Mouse (Mus musculus): ENCODE measurements at regions not wholly inside any gene's neighbourhood (a gene's known extent, or its start where the extent isn't known, plus 50 kb on each side); places are given as distances from the start of the nearest gene placed in this dataset.

- H3K4me3 ChIP-seq, result no peak overlapping the region
- H3K36me3 ChIP-seq (ENCODE audit: control insufficient read depth, insufficient read depth), result no peaks in the 10 kb centered on the region
- H3ac ChIP-seq (ENCODE audit: control insufficient read depth, insufficient read length), result no peak overlapping the region
- no peaks in the 10 kb centered on the region for H3K27me3 ChIP-seq (ENCODE audit: control insufficient read depth, insufficient read depth, insufficient read length)
- no peak overlapping the region for H3K4me2 ChIP-seq (ENCODE audit: low read depth)
- no peaks in the 10 kb centered on the region for H3K79me2 ChIP-seq (ENCODE audit: control insufficient read depth, insufficient read depth)
- TF ChIP-seq SRF (IDR thresholded peaks at IDR 0.05; ENCODE audit: control insufficient read depth, insufficient read length, low read depth) (no peak), REST (IDR thresholded peaks at IDR 0.05; ENCODE audit: insufficient read depth, insufficient read length) (no peak), TCF12 (IDR thresholded peaks at IDR 0.05; ENCODE audit: insufficient read depth, poor library complexity, severe bottlenecking) (no peak), USF1 (IDR thresholded peaks at IDR 0.05; ENCODE audit: low read depth) (no peak), POLR2A (IDR thresholded peaks at IDR 0.05; ENCODE audit: insufficient read length, low read depth) (no peak), POLR2AphosphoS2 (IDR thresholded peaks at IDR 0.05; ENCODE audit: insufficient read length, low read depth) (no peak), E2F4 (IDR thresholded peaks at IDR 0.05; ENCODE audit: insufficient read depth) (no peak), CEBPB (IDR thresholded peaks at IDR 0.05; ENCODE audit: insufficient read depth, poor library complexity, severe bottlenecking) (no peak)
Measured at GRCm38 (mm10) chr1:13863712-13864111, 2229.4 kb downstream of the 4930444P10Rik start.

DNA sequence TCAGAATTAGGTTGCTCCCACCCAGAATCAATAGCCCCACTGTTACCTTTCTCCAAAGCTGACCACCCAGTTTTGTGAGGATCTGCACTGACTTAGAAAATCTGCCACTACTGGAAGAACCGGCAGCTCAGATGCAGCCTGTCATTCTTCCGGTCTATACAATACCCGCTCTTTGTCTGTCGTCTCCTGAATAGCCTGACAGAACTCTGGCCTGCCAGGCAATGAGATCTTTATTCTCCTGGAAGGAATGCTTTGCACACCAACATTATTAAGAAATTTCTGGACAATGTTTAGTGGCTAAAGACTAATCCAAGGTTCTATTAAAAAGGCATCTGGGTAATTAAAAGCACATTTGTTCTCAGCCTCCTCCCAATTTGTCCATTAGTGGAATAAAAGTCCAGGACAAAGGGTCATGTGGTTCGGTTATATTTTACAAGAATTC, 2232.0 kb downstream of the 4930444P10Rik start:
- H3K4me3 ChIP-seq, result no peak overlapping the region

GRCm38 (mm10) chr1:13860469-13860868, 2232.7 kb downstream of the 4930444P10Rik start:
- no peaks in the 10 kb centered on the region for H3K79me2 ChIP-seq (ENCODE audit: control insufficient read depth, insufficient read depth)
- no peaks in the 10 kb centered on the region for H3K27me3 ChIP-seq (ENCODE audit: control insufficient read depth, insufficient read depth, insufficient read length)
- H3K4me3 ChIP-seq, result no peak overlapping the region
- no peak overlapping the region for H3ac ChIP-seq (ENCODE audit: control insufficient read depth, insufficient read length)
- no peaks in the 10 kb centered on the region for H3K36me3 ChIP-seq (ENCODE audit: control insufficient read depth, insufficient read depth)
- no peak overlapping the region for H3K4me2 ChIP-seq (ENCODE audit: low read depth)
- TF ChIP-seq E2F4 (IDR thresholded peaks at IDR 0.05; ENCODE audit: insufficient read depth) (no peak), SRF (IDR thresholded peaks at IDR 0.05; ENCODE audit: control insufficient read depth, insufficient read length, low read depth) (no peak), POLR2A (IDR thresholded peaks at IDR 0.05; ENCODE audit: insufficient read length, low read depth) (no peak), MYOG (IDR thresholded peaks at IDR 0.05; ENCODE audit: control insufficient read depth in 1 of 3, insufficient read depth in 1 of 3, insufficient read length in 2 of 3, low read depth in 2 of 3) (no peak), MAX (IDR thresholded peaks at IDR 0.05; ENCODE audit: low read depth) (no peak), CEBPB (IDR thresholded peaks at IDR 0.05; ENCODE audit: insufficient read depth, poor library complexity, severe bottlenecking) (no peak), TCF3 (IDR thresholded peaks at IDR 0.05; ENCODE audit: insufficient read length, low read depth) (no peak), USF1 (IDR thresholded peaks at IDR 0.05; ENCODE audit: low read depth) (no peak), POLR2AphosphoS2 (IDR thresholded peaks at IDR 0.05; ENCODE audit: insufficient read length, low read depth) (no peak), REST (IDR thresholded peaks at IDR 0.05; ENCODE audit: insufficient read depth, insufficient read length) (no peak)

More for the DNA sequence above, 2232.0 kb downstream of the 4930444P10Rik start:
- no peaks in the 10 kb centered on the region for H3K79me2 ChIP-seq (ENCODE audit: control insufficient read depth, insufficient read depth)
- no peaks in the 10 kb centered on the region for H3K27me3 ChIP-seq (ENCODE audit: control insufficient read depth, insufficient read depth, insufficient read length)
- TF ChIP-seq REST (IDR thresholded peaks at IDR 0.05; ENCODE audit: insufficient read depth, insufficient read length), result no peak
- TF ChIP-seq MYOG (IDR thresholded peaks at IDR 0.05; ENCODE audit: control insufficient read depth in 1 of 3, insufficient read depth in 1 of 3, insufficient read length in 2 of 3, low read depth in 2 of 3), result no peak
- no peak for TF ChIP-seq SRF (IDR thresholded peaks at IDR 0.05; ENCODE audit: control insufficient read depth, insufficient read length, low read depth)
- TF ChIP-seq E2F4 (IDR thresholded peaks at IDR 0.05; ENCODE audit: insufficient read depth), result no peak
- TF ChIP-seq POLR2AphosphoS2 (IDR thresholded peaks at IDR 0.05; ENCODE audit: insufficient read length, low read depth), result no peak
- no peak for TF ChIP-seq CEBPB (IDR thresholded peaks at IDR 0.05; ENCODE audit: insufficient read depth, poor library complexity, severe bottlenecking)
- TF ChIP-seq USF1 (IDR thresholded peaks at IDR 0.05; ENCODE audit: low read depth), result no peak
- no peak for TF ChIP-seq MYOD1 (IDR thresholded peaks at IDR 0.05; ENCODE audit: control insufficient read depth in 1 of 3, insufficient read length in 2 of 3, low read depth in 2 of 3)
- no peak for TF ChIP-seq TCF3 (IDR thresholded peaks at IDR 0.05; ENCODE audit: insufficient read length, low read depth)
- no peak for TF ChIP-seq TCF12 (IDR thresholded peaks at IDR 0.05; ENCODE audit: insufficient read depth, poor library complexity, severe bottlenecking)
- TF ChIP-seq POLR2A (IDR thresholded peaks at IDR 0.05; ENCODE audit: insufficient read length, low read depth), result no peak
- no peak for TF ChIP-seq MAX (IDR thresholded peaks at IDR 0.05; ENCODE audit: low read depth)
- H3ac ChIP-seq (ENCODE audit: control insufficient read depth, insufficient read length), result no peak overlapping the region
- H3K4me2 ChIP-seq (ENCODE audit: low read depth), result no peak overlapping the region
- H3K36me3 ChIP-seq (ENCODE audit: control insufficient read depth, insufficient read depth), result no peaks in the 10 kb centered on the region

DNA sequence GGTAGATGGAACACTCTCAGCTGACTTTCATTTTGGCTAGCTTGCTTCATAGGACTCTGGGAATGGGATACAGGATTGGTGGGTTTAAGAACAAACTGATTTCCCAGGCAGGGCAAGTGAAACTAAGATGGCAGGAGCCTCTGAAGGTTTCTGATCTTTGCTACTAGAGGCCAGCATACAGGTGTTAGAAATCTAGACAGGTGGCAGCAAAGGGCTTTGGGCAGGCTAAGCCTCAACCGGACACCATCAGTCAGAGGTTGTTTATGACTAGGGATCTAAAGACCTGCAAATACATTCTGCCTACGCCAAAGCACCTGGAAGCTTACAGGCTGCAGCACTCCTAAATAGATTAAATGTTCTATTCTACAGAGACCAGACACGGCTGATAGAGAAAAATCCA, 2233.4 kb downstream of the 4930444P10Rik start:
- no peak overlapping the region for H3K4me2 ChIP-seq (ENCODE audit: low read depth)
- H3K79me2 ChIP-seq (ENCODE audit: control insufficient read depth, insufficient read depth), result no peaks in the 10 kb centered on the region
- no peaks in the 10 kb centered on the region for H3K36me3 ChIP-seq (ENCODE audit: control insufficient read depth, insufficient read depth)
- H3K27me3 ChIP-seq (ENCODE audit: control insufficient read depth, insufficient read depth, insufficient read length), result no peaks in the 10 kb centered on the region
- H3K4me3 ChIP-seq, result no peak overlapping the region
- no peak for TF ChIP-seq POLR2AphosphoS2 (IDR thresholded peaks at IDR 0.05; ENCODE audit: insufficient read length, low read depth)
- TF ChIP-seq USF1 (IDR thresholded peaks at IDR 0.05; ENCODE audit: low read depth), result no peak
- TF ChIP-seq E2F4 (IDR thresholded peaks at IDR 0.05; ENCODE audit: insufficient read depth), result no peak
- TF ChIP-seq POLR2A (IDR thresholded peaks at IDR 0.05; ENCODE audit: insufficient read length, low read depth), result no peak
- TF ChIP-seq MYOD1 (IDR thresholded peaks at IDR 0.05; ENCODE audit: control insufficient read depth in 1 of 3, insufficient read length in 2 of 3, low read depth in 2 of 3), result no peak
- no peak for TF ChIP-seq MAX (IDR thresholded peaks at IDR 0.05; ENCODE audit: low read depth)
- no peak for TF ChIP-seq CEBPB (IDR thresholded peaks at IDR 0.05; ENCODE audit: insufficient read depth, poor library complexity, severe bottlenecking)
- no peak for TF ChIP-seq TCF3 (IDR thresholded peaks at IDR 0.05; ENCODE audit: insufficient read length, low read depth)
- TF ChIP-seq TCF12 (IDR thresholded peaks at IDR 0.05; ENCODE audit: insufficient read depth, poor library complexity, severe bottlenecking), result no peak
- TF ChIP-seq MYOG (IDR thresholded peaks at IDR 0.05; ENCODE audit: control insufficient read depth in 1 of 3, insufficient read depth in 1 of 3, insufficient read length in 2 of 3, low read depth in 2 of 3), result no peak
- no peak for TF ChIP-seq SRF (IDR thresholded peaks at IDR 0.05; ENCODE audit: control insufficient read depth, insufficient read length, low read depth)
- TF ChIP-seq REST (IDR thresholded peaks at IDR 0.05; ENCODE audit: insufficient read depth, insufficient read length), result no peak
- no peak overlapping the region for H3ac ChIP-seq (ENCODE audit: control insufficient read depth, insufficient read length)
